Mouse (Mus musculus) megakaryocyte-erythroid progenitor cell, adult 5 weeks (primary cell): ENCODE data around the gene Taco1. TPM values are rescaled to one million over a fixed set of nuclear protein-coding genes. Genes with fewer than 3 reads are reported as not detected.

Experiments used
- polyA plus RNA-seq: library from polyadenylated mRNA; stranded (reverse); fragments of >175 nt; gene quantifications from 2 replicates; pipeline ENCODE4 v1.2.3, GENCODE M21; 2012

Gene Taco1
- polyA plus RNA-seq, result 6.6 and 7.2 TPM in 2 replicates

DNA sequence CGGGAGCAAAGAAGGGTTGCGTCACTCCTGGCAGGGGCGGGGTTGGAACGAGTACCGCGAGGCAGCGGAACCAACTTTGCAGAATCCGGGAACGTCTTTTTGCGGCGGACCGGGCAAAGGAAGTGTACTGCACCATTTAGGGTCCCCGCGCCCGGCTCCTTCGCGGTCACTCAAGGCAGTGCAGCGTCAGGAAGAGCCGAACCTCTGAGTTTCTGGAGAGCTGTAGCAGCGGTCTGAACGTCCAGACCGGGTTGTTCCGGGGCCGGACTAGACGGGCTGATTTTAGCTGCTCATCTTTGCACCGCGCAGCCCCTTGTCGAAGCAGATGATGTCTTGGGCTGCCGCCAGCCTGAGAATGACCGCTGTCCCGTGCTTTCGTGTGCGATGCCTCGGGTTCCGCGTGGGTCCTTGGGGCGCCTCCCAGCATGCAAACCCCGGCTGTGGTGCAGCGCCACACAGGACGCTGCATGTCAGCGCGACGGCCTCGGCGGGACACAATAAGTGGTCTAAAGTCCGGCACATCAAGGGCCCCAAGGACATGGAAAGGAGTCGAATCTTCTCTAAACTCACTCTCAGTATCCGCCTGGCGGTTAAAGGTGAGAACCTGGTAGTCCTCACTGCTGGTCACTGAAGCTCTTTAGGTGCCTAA, at the start of gene Taco1:
TSS of gene Taco1 (plus strand) at position 139 of the 649 bp plus-strand sequence.

DNA sequence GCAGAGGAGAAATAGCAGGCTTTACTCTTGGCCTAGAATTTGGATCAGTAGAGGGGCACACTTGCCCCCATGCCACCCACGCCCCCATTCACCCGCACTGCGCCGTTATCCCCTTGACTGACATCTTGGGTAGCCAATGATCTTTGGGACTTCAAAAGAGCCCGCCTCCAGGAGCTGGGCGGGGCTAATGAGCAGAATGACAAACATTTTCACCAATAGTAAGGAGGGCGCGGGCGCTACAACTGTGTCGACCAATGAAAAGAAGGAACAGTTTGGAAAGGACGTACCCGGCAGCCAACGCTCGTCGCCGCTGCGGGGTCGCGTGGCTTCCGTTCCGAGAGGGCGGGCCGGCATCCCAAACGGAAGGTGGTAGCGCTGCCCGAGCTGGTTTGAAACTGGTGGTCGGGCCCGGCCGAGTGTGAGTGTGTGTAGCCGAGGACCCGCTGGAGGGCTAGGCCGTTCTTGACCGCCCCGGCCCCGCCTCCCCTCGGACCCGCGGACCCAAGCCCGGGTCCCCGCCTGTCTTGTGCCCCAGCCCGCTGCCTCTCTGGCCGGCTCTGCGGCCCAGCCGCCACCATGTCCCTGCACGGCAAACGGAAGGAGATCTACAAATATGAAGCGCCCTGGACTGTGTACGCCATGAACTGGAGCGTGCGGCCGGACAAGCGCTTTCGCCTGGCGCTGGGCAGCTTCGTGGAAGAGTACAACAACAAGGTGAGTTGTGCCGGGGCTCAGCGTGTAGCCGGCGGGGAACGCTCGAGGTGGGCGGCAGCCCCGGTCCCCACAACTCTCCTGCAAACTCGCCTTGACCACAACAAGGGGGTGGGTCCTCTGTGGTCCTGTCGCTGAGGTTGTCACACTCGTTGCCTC, 29.1 kb upstream of the Taco1 start, which contains the start of gene Dcaf7:
TSS of gene Dcaf7 (plus strand) at position 325 of the 870 bp plus-strand sequence.

DNA sequence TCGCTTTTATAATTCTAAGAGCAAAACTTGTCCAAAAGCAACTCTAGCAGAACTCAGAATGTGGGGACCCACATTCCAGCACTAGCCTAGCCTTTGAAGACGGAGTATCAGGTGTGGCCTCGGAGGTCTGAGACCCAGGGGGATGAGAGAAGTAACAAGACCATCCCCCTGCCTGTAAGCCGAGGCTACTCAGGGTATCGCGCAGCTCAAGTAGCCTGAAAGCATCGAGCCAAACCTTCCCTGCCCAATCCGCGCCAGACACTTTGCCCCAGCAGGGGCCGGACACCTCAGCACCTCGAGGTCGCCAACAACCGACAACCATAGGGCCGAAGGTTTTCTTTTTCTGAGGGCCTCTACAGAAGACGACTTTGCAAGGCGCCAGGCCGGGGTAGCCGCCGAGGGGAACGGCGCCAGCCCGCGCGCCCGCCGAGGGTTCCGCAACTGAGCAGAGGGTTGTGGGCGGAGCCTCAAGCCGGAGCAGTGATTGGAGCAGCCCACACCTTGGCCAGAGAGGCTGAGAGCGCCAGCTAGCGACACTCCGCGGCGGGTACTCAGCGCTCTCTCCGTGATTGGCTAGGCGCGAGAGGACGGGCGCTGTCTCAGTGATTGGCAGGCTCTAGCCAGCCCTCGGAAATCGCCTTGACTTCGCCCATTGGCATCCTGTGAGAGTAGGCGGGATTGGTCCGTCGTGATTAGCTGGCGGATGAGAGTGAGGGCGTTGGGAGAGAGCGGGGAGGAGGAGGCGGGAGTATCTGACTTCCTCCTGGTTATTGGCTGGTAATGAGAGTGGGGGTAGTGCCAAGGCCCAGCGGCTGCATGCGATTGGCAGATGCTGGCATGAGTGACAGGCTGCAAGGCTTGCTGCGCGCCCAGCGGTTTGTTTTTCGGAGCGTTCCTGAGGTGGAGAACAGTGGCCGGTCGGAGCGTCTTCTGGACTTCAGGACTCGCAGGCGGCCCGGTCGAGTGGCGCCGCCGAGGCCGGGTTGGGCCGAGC, 18.1 kb downstream of the Taco1 start, which contains the start of gene Map3k3:
TSS of gene Map3k3 (plus strand) at position 906 of the 994 bp plus-strand sequence.

Other genes starting within 250 kb of the Taco1 start
- 0.39 and 0.61 TPM in 2 replicates for gene Cyb561, start 112.7 kb upstream of the Taco1 start, polyA plus RNA-seq
- 0.17 and 0.53 TPM in 2 replicates for gene Ace, start 98.1 kb upstream of the Taco1 start, polyA plus RNA-seq
- not detected in 2 replicates for gene Ace3, start 71.4 kb upstream of the Taco1 start, polyA plus RNA-seq
- 0.03 TPM in 1 of 2 replicates, not detected in the other for gene Kcnh6, start 57.9 kb upstream of the Taco1 start, polyA plus RNA-seq
- 14.7 and 14.9 TPM in 2 replicates for gene Dcaf7, start 29.2 kb upstream of the Taco1 start, polyA plus RNA-seq
- gene Map3k3, start 18.6 kb downstream of the Taco1 start, polyA plus RNA-seq, result 9.2 and 9.4 TPM in 2 replicates
- gene Gm10840, start 94.8 kb downstream of the Taco1 start, polyA plus RNA-seq, result 0.62 TPM in 1 of 2 replicates, not detected in the other
- 189 and 236 TPM in 2 replicates for gene Limd2, start 94.8 kb downstream of the Taco1 start, polyA plus RNA-seq
- gene Strada, start 136.1 kb downstream of the Taco1 start, polyA plus RNA-seq, result 42.4 and 43.4 TPM in 2 replicates
- gene Ccdc47, start 150.3 kb downstream of the Taco1 start, polyA plus RNA-seq, result 3.2 and 4.1 TPM in 2 replicates
- 27.1 and 41.4 TPM in 2 replicates for gene Ddx42, start 150.9 kb downstream of the Taco1 start, polyA plus RNA-seq
- 12.7 and 18.5 TPM in 2 replicates for gene Ftsj3, start 190.0 kb downstream of the Taco1 start, polyA plus RNA-seq
- gene Psmc5, start 190.1 kb downstream of the Taco1 start, polyA plus RNA-seq, result 51.2 and 64.3 TPM in 2 replicates
- gene Smarcd2, start 206.9 kb downstream of the Taco1 start, polyA plus RNA-seq, result 138 and 142 TPM in 2 replicates
- gene Tcam1, start 210.6 kb downstream of the Taco1 start, polyA plus RNA-seq, result 0.21 and 0.33 TPM in 2 replicates
- not detected in 2 replicates for gene Gh, start 235.8 kb downstream of the Taco1 start, polyA plus RNA-seq
- 6.0 and 10.1 TPM in 2 replicates for gene Cd79b, start 248.7 kb downstream of the Taco1 start, polyA plus RNA-seq